Mouse (Mus musculus): ENCODE data around the gene Rp9.

- TF ChIP-seq TAL1 (IDR thresholded peaks at IDR 0.05; ENCODE audit: low read length) (no peak), GATA1 (IDR thresholded peaks at IDR 0.05; ENCODE audit: low read length) (no peak)
Measured at GRCm38 (mm10) chr9:22466212-22466611, 3.3 kb downstream of the Rp9 start.

All from erythroblast, embryonic 14.5 days (primary cell).